Mouse (Mus musculus) olfactory bulb, adult 2 months (tissue): Measurements from ENCODE around the gene Eif2ak4.

Source experiments
- CTCF ChIP-seq: fragments of 200-500 bp; IDR thresholded peaks from 2 replicates; pipeline ENCODE4 v1.5.1; 2012; ENCODE audit warnings: low read depth, mild to moderate bottlenecking, low read length, moderate library complexity; ENCODE audit not compliant: insufficient read depth
- POLR2A ChIP-seq: fragments of 200-500 bp; IDR thresholded peaks from 2 replicates; pipeline ENCODE4 v1.6.1; 2012; ENCODE audit warnings: mild to moderate bottlenecking, low read depth, low read length, moderate library complexity; ENCODE audit not compliant: insufficient read depth

- TF ChIP-seq CTCF (no peak), POLR2A (peak; percentile 68)
Observed at GRCm38 (mm10) chr2:118388341-118389335, at the start of gene Eif2ak4.
